Mouse (Mus musculus) urinary bladder, postnatal 14 days (tissue): Measurements from ENCODE around the gene Htr1d.

Source experiments
- DNase-seq: peaks from one replicate; pipeline ENCODE4 v3.0.0; 2021; ENCODE audit warnings: low spot score

The Htr1d gene

DNA sequence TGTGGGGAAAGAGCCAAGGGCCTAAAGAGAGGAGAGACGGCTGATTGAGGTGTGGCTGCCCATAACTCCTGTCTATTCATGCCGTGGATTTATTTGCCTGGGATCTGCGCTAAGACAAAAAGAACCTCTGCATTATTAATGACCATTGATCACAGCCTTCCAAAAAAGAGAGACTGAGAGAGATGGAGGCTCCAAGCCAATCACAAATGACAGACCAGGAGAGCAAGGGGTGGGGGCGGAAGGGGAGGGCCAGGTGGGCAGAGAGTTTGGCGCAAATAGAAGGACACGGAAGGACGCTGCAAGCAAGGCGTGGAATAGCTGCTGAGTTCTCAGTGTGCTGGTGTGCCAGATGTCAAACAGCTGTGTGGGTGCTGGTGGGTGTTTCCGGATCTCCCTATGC lies at the start of gene Htr1d:
Gene Htr1d, plus strand, starts transcription at position 301 of the 400 bp plus-strand sequence.
- DNase-seq, result no peak

DNA sequence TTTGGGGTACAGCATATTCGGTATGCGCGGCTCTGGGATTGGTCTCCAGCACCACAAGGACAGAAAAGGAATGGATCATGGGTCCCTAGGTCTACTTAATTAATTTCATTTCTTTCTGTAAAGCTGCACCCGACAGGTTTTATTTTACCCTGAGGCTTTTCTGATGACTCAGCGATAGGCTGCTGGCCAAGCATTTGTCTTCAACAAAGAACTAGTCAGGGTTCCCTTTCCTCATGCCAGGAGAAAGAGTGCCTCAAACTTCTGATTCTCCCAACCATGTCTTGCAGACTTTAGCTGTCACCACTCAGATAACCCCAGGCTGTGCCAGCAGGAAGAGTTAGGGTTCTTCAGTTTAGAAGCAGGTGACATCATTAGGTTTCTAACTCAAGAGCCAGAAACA lies 46.3 kb upstream of the Htr1d start:
- peak; percentile 58 for DNase-seq

DNA sequence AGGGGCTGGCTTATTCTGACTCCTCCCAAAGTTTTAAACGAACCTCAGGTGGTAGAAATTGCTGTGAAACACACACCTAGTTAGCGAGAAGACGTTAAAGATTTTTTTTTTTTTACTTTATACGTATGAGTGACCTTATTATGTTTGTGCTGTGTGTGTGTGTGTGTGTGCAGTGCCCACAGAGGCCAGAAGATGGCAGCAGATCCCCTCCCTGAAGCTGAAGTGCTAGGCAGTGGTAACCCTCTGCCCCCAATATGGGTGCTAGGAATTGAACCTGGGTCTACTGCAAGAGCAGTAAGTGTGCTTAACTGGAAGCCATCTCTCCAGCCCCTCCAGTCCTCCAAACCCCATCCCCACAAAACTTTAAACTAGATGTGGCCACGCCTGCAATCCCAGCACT lies 40.3 kb upstream of the Htr1d start:
- DNase-seq, result no peak

DNA sequence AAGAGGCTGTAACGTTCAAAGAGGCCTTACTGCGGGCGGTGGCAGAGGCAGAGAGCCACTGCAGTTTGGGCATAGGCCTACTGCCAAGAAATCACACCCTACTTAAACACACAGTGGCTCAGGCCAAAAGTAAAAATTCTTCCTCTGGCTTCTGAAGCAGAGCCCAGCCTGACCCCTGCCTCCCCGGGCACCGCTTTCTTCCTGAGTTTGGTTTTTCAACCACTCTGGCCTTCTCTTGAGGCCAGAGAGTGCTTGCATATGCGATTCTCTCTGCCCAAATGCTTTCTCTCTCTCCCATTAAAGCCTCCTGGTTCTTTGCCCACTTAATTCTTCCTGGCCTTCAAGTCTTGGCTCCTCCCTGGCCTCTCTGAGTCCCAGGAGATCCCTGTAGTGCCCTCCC lies 39.5 kb upstream of the Htr1d start:
- no peak for DNase-seq

DNA sequence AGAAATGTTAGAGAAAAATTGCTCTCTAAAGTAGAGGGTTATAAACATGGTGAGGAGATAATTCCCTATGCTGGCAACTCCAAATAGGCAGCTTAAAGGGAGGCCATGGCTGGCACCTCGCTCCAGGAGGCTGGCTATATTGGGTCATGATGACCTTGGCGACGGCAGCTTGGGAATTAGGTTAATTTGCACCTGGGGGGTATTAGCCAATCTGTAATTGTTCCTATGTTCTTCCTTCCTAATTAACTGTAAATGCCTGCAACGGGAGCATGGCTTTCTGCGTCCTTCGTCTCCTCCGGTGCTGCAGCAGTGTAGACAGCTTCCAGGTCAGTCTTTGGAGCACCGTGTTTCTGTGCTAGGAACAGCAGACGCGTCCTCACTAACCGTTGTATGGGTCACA lies 36.1 kb upstream of the Htr1d start:
- DNase-seq, result no peak

DNA sequence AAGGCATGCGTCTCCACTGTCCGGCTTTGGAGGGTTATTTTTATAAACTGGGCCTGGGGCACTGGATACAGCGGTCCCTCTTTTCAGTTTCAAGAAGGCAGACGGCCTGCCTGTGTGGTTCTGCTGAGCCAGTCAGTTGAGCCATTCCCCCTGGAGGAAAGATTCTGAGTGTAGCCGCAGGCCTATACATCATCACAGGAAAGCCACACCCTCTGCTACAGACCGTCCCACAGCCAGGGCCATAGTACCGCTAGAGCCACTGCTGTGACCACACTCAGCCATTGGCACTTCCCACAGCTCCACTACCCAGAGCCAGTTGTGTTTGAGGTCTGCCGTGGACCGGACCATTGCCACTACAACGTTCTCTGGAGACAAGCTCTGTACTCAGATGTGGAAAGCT lies 21.5 kb upstream of the Htr1d start:
- no peak for DNase-seq

DNA sequence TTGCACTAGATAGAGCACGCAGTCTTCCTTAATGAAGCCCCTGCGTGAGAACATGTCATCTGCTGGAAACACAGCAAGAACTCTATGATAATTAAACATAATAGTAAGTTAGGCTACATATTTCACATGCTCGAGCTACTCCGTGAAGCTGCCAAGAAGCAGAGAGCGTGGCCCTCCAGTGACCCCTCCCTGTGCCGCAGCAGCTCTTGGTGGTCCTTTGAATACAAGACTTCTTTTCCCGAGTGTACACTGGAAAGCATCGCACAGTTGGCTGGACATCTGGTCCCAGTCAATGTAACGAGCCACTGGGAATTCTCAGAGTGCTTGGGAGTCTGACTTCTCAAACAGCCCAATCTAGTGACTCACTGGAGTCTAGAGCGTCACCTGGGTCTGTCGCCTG lies 15.5 kb upstream of the Htr1d start:
- no peak for DNase-seq

DNA sequence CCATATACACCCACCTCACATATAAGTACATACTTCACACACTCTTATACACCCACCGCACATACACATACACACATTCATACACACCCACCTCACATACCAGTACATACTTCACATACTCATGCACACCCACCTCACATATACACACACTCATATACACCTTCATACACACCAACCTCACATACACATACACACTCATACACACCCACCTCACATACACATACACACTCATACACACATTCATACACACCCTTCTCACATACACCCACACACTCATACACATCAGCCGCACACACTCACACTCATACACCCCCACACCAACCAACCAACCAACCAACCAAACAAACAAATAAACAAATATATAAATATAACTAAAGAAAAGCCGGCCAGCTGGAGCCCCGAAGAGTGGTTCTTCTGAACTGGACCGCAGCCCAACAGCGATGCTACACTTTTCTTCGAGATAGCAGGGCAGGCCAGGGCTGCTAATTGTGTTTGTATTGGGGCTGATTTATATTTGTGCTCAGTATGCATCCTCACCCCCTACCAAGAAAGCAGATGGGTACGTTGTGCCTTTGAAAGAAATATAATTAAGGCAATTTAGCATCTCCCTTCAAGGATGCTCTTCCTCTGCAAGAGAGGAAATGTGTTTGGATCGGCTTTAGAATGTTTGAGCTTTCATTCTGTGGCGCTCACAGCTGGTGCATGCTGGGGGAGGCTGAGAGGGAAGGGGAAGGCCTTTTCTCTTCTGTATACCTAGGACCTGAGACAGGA lies 11.1 kb upstream of the Htr1d start:
- DNase-seq, result no peak

DNA sequence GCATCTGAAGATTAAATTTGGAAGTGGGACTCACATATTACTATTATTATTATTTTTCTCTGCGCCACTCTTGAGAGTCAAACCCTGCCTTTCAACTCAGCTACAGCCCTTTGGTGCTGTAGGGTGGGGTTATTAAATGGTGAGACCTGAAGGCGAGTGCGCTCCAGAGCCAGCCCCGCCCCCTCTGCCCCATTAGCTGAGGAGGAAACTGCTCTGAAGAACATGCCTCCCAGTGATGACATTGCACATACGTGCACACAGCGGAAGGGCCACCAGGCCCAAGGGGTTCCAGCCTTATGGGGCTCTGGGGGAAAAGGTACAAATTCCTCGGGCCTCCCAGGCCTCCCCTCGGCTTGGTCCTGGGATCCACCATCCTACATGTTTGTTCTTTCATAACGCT lies 7.8 kb upstream of the Htr1d start:
- DNase-seq, result no peak

DNA sequence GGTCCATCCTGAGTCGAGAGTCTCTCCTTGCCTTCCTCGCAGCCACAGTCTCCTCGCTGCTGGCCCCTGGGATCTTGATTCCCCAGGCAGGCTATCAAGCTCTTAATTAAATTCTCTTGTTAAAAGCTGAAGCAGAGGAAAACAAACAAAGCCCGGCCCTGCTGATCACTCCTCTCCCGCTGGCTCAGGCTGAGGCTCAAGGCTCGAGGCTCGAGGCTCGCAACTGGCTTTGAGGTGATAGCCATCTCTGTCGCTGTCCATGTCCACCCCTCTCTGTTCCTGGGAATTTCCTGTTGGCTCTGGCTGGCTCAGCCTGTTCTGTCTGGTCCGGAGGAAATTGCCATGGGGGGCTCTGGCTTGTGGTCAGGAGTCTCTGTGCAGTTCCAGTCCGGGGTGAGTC lies 4.4 kb upstream of the Htr1d start:
- no peak for DNase-seq

DNA sequence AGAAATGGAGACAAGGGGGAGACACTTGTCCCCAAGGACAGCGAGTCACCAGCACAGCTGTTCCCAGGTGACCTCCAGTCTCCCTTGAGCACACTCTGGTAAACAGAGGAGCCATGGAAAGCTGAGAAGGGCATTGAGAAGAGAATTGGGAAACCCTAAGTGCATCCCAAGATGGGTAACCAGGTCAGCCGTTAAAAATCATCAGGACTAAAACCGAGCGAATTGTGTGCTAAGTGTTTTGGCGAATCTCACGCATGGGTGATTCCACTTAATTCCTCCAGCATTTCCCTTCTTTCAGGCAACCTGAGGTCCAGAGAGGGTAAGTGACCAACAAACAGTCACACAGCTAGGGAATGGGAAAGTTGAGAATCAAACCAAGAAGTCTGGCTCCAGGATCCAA lies 3.9 kb upstream of the Htr1d start:
- no peak for DNase-seq

DNA sequence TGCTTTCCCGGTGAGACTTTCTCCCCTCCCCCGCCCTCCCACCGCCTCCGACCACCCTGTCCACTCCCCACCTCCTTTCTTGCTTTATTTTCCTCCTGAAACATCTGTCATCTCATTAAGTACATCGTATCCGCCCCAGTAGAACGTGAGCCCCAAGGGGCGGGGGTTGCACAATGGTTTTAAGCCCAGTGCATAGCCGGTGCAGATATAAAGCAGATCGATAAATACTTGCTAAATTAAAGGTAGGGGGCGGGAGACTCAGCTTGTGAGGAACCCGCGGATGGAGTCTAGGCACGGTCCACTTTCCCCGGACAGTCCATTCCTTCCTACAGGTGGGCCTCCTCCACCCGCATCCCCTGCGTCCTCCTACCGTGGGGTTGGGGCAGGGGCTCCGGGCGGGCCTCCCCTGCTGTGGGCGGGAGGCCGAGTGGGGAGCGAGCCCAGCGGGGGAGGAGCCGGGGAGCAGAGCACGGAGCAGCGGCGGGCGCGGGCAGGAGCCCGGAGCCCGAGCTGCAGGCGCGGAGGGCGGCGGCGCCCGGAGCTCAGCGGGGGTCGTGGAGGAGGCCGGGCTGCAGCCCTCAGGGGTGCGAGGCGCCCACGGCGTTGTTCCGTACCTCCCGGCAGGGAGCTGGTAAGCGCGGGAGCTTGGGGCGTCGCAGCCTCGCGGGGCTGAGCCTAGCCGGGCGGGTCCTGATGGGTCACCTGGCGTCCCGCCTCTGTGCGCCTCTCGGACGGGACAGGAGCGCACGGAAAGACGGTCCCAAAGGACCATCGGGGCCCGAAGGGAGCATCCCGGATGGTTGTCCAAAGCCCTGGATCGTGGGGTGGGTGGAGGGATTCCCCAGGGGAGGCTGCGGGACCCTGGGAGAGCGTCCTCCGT lies 1.0 kb downstream of the Htr1d start:
- no peak for DNase-seq

DNA sequence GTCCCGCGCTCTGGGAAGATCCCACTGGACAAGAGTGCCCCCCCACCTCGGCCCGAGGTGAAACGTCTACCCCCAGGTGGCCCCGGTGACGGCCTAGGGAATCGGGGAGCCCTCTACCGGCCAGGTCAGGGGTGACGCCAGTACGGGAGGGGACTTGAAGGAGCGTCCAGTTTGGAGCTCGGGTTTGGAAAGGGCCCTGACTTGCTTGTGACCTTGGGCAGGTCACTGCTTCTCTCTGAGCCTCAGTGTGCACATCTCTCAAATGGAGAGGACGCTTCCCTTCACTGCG lies 1.6 kb downstream of the Htr1d start:
- peak; percentile 54 for DNase-seq

DNA sequence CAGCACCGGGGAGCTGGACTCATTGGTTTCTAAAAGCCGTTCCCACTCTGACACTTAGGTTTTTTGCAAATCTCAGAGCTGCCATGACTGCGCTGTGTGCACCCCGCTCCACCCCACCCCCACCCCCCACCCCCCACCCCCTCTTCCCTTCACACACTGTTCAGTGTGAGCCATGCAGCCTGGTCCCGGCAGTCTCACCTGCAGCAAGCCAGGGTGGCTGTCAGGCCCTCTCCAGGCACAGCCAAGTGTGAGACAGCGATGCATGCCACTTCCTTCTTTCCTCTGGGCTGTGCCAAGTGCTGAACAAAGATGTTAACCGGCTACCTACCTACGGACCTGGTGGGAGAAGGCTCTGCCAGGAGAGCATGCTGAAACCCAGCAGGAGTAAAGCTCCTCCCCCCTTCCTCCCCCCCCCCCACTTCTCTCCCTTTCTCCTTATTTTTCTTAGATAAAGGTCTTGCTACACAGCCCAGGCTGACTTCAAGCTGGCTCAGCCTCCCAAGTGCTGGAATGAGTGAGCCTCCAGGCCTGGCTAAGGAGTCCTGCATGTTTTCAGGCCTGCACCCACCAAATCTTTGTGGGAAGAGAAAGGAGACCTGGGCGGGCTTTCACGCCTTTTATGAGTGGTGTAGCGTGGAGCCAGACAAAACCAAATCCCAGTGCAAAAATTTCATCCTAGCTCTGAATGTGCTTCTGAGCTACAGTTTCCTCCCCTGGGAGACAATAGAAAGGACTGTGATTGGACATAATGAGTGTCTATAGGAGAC lies 7.5 kb downstream of the Htr1d start:
- no peak for DNase-seq

DNA sequence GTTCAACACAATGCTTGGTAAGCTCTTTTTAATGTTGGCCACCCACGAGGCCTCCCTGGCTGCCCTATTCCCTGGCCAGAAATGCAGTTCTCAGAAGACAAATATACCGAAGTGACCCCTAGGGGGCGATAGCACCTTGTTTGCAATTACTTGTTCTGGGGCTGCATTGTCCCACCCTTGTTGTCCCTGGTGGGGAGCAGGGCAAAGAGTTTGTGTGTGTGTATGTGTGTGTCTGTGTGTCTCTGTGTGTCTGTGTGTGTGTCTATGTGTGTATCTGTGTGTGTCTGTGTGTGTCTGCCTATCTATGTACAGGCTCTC lies 8.0 kb downstream of the Htr1d start:
- peak; percentile 73 for DNase-seq

DNA sequence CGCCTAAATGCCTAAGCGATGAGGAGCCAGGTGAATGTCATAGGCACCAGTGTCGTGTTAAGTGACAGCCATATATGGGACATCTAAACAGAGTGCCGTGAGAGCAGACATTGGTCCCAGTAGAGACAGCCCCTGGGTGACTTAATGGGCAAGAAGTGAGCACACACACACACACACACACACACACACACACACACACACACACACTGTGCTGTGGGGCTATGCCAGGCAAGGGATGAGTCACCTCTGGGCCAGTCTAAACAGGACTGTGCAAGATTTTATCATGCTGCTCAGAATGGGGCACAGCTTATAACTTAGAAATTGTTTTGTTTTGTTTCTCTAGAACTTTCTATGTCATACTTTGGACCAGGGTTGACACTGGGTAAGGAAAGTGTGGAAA lies 10.7 kb downstream of the Htr1d start:
- DNase-seq, result peak; percentile 78

DNA sequence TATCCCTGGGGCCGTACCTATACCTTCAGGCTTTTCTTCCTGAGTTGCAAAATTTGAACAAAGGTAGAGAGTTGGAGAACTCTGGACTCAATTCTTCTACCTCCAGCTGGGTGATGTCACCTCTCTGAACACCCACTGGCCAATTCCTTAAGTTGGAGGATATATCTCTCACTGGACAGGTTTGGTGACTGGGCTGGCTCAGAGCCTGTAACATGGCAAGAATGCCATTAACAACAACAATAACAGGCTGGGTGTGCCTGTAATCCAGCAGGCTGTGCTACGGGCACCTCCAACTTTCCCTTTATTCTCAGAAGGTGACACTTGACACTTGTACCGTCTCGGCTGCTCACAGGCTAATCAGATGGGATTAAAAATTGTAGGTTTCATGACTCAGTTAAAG lies 15.8 kb downstream of the Htr1d start:
- DNase-seq, result peak; percentile 67

DNA sequence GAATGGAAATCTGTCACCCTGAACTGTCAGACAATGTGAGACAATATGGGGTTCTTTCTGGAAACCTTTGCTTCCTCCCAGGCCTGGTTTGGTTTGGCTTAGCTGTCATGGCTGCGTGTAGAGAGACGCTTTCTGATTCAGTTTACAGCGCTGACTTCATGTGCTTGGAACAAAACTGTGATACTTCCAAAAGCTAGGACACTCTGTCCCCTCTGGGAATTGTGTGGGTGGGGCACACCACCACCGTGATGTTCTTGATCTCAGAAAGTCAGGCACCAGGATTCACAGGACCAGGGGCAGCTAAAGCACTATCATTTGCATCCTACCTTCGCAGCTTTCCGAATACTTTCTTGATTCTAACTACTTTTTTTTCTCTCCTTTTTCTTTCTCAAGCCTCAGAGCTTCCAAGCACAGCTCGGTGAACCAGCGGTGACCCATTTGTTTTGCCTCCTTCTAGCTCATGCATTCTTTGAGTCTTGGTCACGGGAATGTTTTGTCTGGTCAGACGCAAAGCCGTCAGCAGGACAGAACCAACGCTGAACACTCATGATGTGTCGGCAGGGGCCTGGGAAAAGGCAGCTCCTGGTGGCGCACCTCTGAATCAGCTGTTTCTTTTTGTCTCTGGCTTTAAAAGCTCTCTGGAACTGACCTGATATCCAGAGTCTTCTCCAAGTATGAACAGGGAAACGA lies 18.2 kb downstream of the Htr1d start:
- no peak for DNase-seq

DNA sequence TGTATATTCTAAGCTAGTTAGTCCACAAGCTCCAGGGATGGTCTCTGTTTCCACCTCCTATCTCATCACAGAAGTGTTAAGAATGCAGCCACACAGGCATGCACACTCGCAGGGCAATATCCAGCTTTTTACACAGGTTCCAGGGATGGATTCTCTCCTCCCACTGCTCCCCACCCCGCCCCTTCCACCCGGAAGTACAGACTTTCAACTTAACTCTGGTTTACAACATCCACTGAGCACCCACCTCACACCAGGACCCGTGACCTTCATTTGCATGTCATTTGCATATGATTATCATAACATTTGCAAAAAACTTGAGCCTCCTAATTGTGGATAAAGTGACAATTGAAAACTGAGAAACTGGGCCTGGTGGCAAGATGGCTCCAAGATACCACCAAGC lies 21.2 kb downstream of the Htr1d start:
- no peak for DNase-seq

DNA sequence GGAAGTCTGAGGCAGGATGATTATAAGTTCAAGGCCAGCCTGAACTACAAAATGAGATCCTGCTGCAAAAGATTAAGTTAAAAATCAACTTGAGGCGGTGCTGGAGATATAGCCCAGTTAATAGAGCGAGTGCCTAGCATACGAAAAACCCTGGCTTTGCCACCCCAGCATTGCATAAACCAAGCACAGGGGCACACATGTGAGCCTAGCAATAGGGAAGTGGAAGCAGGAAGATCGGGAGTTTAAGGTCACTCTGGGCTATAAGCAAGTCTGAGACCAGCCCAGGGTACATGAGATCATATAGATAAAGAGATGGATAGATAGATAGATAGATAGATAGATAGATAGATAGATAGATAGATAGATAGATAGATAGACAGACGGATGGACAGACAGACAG lies 26.5 kb downstream of the Htr1d start:
- DNase-seq, result no peak

DNA sequence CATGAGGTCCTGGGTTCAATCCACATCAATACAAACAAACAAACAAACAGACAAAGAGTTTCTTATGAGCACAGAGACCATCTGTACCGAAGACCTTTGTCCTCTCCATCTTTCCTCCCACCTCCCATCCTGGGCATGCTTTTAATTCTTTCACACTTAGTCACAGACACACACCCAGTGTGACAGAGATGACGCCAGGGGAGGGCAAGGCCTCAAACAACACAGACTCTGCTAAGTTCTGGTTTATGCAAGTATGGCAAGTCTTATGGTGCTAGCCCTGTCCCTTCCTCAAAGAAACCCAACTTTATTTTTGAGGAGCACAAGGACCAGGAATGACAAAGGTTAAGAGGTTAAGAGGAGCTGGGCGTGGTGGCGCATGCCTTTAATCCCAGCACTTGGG lies 26.9 kb downstream of the Htr1d start:
- DNase-seq, result no peak

DNA sequence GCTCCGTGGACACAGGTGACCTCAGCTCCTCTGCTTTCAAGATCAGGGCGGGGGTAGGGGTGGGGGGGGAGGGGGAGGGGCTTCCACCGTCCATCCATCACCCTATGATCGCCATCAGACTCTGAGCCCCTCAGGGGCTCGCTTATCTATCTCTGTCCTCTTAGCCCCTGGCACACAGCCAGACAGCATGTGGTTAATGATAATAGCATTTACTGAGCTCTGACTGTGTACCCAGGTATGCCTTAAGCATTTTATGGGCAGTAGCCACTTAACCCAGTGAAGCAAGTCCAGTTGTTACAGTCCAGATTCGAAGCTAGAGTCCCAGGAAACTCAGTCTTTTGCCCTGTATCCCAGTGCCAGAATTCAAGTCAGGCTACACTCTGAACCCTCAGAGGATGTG lies 28.2 kb downstream of the Htr1d start:
- peak; percentile 65 for DNase-seq

DNA sequence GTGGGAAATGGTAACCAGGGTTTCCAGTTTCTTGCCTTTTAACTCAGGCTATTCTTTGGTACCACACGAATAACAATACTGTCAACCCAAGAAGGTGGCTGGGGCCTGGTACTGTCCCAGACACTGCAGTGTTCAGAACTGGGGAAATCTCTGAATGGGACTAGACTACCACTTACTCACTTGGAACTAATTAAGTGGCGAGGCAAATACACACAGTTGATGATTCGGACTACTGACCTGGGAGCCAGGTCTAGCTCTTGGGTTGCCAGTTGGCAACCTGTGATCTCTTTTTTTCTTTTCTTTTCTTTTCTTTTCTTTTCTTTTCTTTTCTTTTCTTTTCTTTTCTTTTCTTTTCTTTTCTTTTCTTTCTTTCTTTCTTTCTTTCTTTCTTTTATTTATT lies 29.0 kb downstream of the Htr1d start:
- DNase-seq, result no peak
